8 mouse cellular contexts compared by ENCODE assay signal in the genomic region with DNA sequence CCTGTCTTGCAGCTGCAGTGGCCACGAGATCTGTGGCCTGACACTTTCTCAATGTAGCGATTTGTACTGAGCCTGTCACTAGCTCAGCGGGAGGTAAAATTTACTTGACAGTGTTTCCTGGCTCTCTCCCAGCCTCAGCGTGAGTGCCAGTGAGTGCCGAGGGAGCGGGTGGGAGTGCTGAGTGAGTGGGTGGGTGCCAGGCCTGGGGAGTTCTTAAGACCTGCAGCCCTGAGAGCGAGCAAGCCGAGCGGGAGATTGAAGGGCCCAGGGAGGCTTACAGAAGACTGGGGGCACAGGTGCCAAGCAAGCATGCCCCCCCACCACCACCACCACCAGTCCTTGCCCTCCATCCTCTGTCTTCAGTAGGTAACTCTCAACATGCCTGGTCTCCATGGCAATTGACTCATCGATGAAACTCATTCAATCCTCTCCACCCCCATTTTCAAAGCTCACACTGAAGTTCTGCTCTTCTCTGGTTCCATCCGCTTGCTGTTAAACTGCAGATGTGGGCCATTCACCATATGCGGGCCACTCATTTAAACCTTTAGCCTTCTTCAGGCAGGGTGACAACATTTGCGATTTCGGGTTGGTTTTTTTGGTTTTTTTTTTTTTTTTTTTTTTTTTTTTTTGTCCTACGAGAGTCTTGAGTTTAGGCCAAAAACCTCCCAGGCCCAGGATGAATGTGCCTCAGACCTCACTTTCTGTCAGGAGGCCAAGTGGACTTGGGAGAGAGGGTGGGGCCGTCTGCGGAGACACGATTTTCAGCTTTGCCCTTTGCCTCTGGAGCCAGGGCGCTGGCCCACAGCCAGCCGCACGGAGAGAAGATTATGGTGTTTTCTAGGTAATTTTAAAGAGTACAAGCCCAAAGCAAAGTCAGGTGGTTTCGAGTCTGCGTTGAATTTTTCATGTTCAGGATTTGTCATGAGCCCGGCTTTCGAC.
DNase-seq lines count a peak whose midpoint lies in the region; ATAC-seq and TF ChIP-seq lines count a peak whose summit lies in the region.

No protein-coding gene starts in this region.

- H3K27me3 ChIP-seq in heart, embryonic 10.5 days (ENCODE audit: insufficient read depth, poor library complexity, severe bottlenecking): no peaks in the 10 kb centered on the region
- no peaks in the 10 kb centered on the region for H3K27me3 ChIP-seq in lung, embryonic 16.5 days (ENCODE audit: control insufficient read depth, insufficient read depth, low read depth, low read length)

- H3K9me3 ChIP-seq in heart, embryonic 10.5 days: no peaks in the 10 kb centered on the region
- no peaks in the 10 kb centered on the region for H3K9me3 ChIP-seq in lung, embryonic 16.5 days (ENCODE audit: control insufficient read depth, low read length)

- TF ChIP-seq POLR2A in embryonic fibroblast, embryonic 13.5 days (IDR thresholded peaks at IDR 0.05; ENCODE audit: low read depth, low read length): no peak

- no peaks in the 10 kb centered on the region for H3K36me3 ChIP-seq in heart, embryonic 10.5 days
- H3K36me3 ChIP-seq in lung, embryonic 16.5 days (ENCODE audit: control insufficient read depth, insufficient read depth, low read length): no peaks in the 10 kb centered on the region

- peaks cover 5% of the 10 kb centered on the region; the same call in 1 of the 2 replicates for H3K4me1 ChIP-seq in heart, embryonic 10.5 days
- H3K4me1 ChIP-seq in embryonic fibroblast, embryonic 13.5 days (ENCODE audit: control insufficient read depth, insufficient read depth, low read length): peaks cover 4% of the 10 kb centered on the region
- H3K4me1 ChIP-seq in lung, embryonic 16.5 days (replicated peaks; ENCODE audit: control insufficient read depth, insufficient read depth, low read length): peaks cover 20% of the 10 kb centered on the region

- WGBS in heart, embryonic 10.5 days: 58% methylated on average over 25 of the region's 25 CpGs
- 22% methylated on average over 25 of the region's 25 CpGs for WGBS in lung, embryonic 16.5 days

- ATAC-seq in lung, embryonic 16.5 days (ENCODE audit: low read depth): peak; percentile 84

- no peak for TF ChIP-seq CTCF in embryonic fibroblast, embryonic 13.5 days (IDR thresholded peaks at IDR 0.05; ENCODE audit: borderline replicate concordance, insufficient read depth, low read length)

- H3K27ac ChIP-seq in heart, embryonic 10.5 days: no peak overlapping the region; the same call in 1 of the 2 replicates
- 0 out of 2 replicates have a peak overlapping the region, but pooled peaks have one; percentile 1 for H3K27ac ChIP-seq in embryonic fibroblast, embryonic 13.5 days (ENCODE audit: insufficient read depth, low read length)
- peak overlapping the region; percentile 61; the same call in 1 of the 2 replicates for H3K27ac ChIP-seq in lung, embryonic 16.5 days (ENCODE audit: low read length)

- intact Hi-C loops in heart, postnatal 10 days (cut with DNase I): no loop called here

- H3K4me3 ChIP-seq in heart, embryonic 10.5 days: no peak overlapping the region
- no peak overlapping the region for H3K4me3 ChIP-seq in embryonic fibroblast, embryonic 13.5 days (ENCODE audit: insufficient read depth, low read length)
- H3K4me3 ChIP-seq in lung, embryonic 16.5 days (ENCODE audit: low read length): peak overlapping the region; percentile 30

- H3K4me2 ChIP-seq in lung, embryonic 16.5 days (ENCODE audit: low read depth, low read length): peak overlapping the region; percentile 61

- H3K9ac ChIP-seq in lung, embryonic 16.5 days (ENCODE audit: low read length): no peak overlapping the region

- peak; percentile 94 for DNase-seq in heart, adult 11 months
- no peak for DNase-seq in heart, embryonic 10.5 days (ENCODE audit: low spot score)
- peak; percentile 54 to 65 for DNase-seq in heart, postnatal 10 days
- DNase-seq in kidney, postnatal 4 days: peak; percentile 51 to 64
- peak; percentile 57 for DNase-seq in right cerebral cortex, postnatal 4 days
- no peak for DNase-seq in thymus, adult 18-20 months

Comparison
In these comparisons a context has a peak if more than half of its experiments do, and no peak if none do; other contexts are left out.
1. DNase-seq: peak in heart, adult 11 months (single experiment), heart, postnatal 10 days (2 of 2), kidney, postnatal 4 days (2 of 2) and right cerebral cortex, postnatal 4 days (single experiment); none in heart, embryonic 10.5 days (single experiment) and thymus, adult 18-20 months (0 of 2).